Mouse (Mus musculus) E14TG2a.4 (cell line): ENCODE results near the gene Agap1.

Source experiments
- H3K27me3 ChIP-seq: 2 replicates; pipeline ENCODE4 v1.6.1; 2014; ENCODE audit warnings: low read length, control low read depth; ENCODE audit not compliant: insufficient read depth
- H3K36me3 ChIP-seq: 2 replicates; pipeline ENCODE4 v1.6.1; 2014; ENCODE audit warnings: low read length, control low read depth; ENCODE audit not compliant: insufficient read depth
- H3K4me1 ChIP-seq: replicated peaks from 2 replicates; pipeline ENCODE4 v1.6.1; 2014; ENCODE audit warnings: low read depth, low read length, control low read depth
- H3K4me3 ChIP-seq: replicated peaks from 2 replicates; pipeline ENCODE4 v1.5.1; 2014; ENCODE audit warnings: mild to moderate bottlenecking, low read length
- H3K9me3 ChIP-seq: 2 replicates; pipeline ENCODE4 v1.6.1; 2014; ENCODE audit warnings: low read length, control low read depth
- CTCF ChIP-seq: conservative IDR thresholded peaks from 2 replicates; pipeline ENCODE4 v1.5.1; 2014; ENCODE audit warnings: low read length
- NANOG ChIP-seq: IDR thresholded peaks from 2 replicates; pipeline ENCODE4 v1.6.1; 2014; ENCODE audit warnings: borderline replicate concordance, low read length, mixed read lengths
- POU5F1 ChIP-seq: IDR thresholded peaks from 2 replicates; pipeline ENCODE4 v1.6.1; 2014; ENCODE audit warnings: low read length, borderline replicate concordance

Gene Agap1

DNA sequence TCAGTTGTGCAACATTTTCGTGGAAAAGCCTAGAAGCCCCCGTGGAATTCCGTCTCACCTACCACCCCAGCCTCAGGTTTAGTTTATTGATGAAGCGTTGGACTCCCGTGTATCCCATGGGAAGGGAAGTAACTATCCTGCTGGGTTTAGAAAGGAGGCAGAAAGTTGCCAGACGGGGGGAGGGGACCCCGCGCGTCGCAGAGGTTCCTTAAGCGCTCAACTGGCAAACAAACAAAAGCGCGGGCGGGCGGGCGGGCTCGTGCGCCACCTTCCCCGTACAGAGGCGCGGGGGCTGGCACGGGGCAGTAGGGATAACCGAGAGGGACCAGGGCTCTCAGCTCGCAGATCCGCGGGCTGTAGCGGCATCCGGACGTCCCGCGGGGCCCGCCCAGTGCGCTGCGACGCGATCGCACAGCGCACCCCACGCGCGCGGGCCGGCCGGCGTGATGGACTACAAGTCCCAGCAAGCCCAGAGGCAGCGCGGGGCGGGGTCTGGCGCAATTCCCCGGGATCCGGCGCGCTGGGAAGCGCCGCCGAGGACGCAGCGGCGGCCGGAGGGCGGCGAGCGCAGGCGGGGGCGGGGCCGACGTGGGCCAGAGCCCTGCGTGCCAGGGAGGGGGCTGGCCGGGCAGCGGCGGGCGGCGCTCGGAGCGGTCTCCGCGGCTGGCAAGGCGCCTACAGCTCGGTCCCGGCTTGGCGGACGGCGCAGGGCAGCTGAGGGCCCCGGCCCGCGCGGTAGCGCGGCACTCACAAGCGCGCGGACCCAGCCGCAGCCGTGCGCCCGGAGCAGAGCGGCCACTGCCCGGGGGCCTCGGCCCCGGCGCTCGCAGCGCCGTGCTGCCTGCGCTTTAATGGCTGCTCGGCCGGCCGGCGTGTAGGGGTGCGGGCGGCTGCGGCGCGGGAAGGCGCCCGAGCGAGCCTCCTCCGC is at the start of gene Agap1:
Gene Agap1 (plus strand): TSS at position 611 of the 928 bp plus-strand sequence.
- TF ChIP-seq POU5F1: no peak
- no peak for TF ChIP-seq CTCF
- no peak for TF ChIP-seq NANOG
- Histone ChIP-seq H3K4me3 (peak within 1 kb of the TSS; percentile 88), H3K27me3 (peaks cover 37% of the 10 kb centered on the region), H3K36me3 (no peaks in the 10 kb centered on the region), H3K4me1 (peaks cover 40% of the 10 kb centered on the region), H3K9me3 (no peaks in the 10 kb centered on the region)

DNA sequence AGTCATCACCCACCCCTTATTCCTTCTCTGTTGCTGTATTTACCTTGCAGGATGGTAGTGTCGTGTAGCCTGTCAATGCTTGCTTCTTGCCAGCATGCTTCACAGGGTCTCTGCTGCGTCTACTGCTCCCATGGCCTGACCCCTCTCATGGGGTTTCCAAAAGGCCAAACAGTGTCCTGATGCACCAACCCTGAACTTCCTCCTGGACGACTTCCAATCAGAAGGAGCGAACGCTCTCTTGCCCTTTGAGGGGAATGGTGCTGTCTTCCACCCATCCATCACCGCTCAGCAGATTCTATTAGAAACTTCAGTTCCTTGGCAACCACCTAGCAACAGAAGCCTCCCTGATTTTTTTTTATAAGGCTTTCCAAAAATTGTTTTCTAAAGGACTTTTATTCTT is 48.6 kb upstream of the Agap1 start:
- H3K9me3 ChIP-seq: peaks cover 16% of the 10 kb centered on the region
- peaks cover 5% of the 10 kb centered on the region; the same call in 1 of the 2 replicates for H3K27me3 ChIP-seq
- TF ChIP-seq CTCF (no peak), NANOG (no peak), POU5F1 (no peak)
- H3K36me3 ChIP-seq: no peaks in the 10 kb centered on the region
- H3K4me3 ChIP-seq: no peak overlapping the region
- no peaks in the 10 kb centered on the region for H3K4me1 ChIP-seq

DNA sequence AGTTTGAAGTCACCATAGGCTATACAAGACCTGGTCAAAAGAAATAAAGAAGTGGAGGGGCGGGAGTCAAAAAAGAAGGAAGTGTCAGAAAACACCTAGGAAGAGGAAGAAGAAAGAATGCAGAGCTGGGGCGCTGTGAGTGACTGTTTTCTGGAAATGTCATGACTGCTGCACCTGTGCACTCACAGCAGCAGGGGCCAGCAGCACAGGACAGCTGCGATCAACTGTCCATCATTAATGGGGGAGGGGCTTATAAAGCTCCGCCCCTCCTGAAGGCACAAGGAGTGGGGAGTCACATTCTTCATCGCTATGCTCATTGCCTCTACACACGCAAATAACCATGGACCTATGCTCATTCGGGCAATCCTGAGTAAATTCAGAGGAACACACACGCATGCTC is 46.6 kb upstream of the Agap1 start:
- Histone ChIP-seq H3K27me3 (peaks cover 18% of the 10 kb centered on the region), H3K4me3 (no peak overlapping the region), H3K4me1 (no peaks in the 10 kb centered on the region), H3K9me3 (peaks cover 16% of the 10 kb centered on the region), H3K36me3 (no peaks in the 10 kb centered on the region)
- no peak for TF ChIP-seq NANOG
- no peak for TF ChIP-seq POU5F1
- no peak for TF ChIP-seq CTCF

DNA sequence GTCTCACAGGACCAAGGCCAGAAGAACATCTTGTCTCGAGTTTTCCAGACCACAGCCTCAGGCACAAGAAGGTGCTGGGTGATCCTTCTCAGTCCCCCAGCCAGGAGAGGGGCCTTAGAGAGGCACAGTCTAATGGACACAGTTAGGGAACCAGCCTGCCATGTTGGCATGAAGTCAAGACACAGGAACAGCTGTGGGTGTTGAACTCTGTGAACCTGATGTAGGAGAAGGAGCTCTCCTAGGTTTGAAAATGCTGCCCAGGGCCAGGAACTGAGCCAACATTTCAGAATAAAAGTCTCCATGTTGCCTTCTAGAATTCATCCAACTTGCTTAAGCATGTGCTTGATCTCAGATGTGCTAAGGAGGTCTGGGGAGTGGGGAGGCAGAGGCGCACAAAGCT is 41.5 kb upstream of the Agap1 start:
- Histone ChIP-seq H3K4me1 (no peaks in the 10 kb centered on the region), H3K27me3 (peaks cover 23% of the 10 kb centered on the region), H3K36me3 (no peaks in the 10 kb centered on the region), H3K4me3 (no peak overlapping the region), H3K9me3 (peaks cover 7% of the 10 kb centered on the region; the same call in 1 of the 2 replicates)
- TF ChIP-seq POU5F1 (no peak), NANOG (no peak), CTCF (no peak)

DNA sequence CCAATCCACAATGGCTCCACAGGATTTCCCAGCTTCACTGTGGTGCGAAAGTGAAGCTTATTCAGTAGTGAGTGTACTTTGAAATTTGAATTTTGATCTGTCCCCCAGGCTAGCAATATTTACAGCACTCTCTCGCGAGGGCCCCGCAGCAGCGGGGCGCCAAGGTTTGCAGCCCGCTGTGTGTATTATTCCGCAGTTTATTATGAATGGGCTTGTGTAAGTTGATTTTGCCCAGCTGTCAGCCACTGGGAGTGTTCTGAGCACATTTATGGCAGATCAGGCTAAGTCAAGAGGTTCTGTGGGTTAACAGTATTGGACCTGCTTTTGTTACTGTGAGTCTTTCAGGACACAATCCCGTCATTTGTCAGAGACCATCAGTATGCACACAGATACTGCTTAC is 40.0 kb upstream of the Agap1 start:
- Histone ChIP-seq H3K36me3 (no peaks in the 10 kb centered on the region), H3K4me3 (no peak overlapping the region), H3K9me3 (no peaks in the 10 kb centered on the region), H3K27me3 (peaks cover 23% of the 10 kb centered on the region), H3K4me1 (no peaks in the 10 kb centered on the region)
- TF ChIP-seq CTCF: no peak
- TF ChIP-seq POU5F1: no peak

DNA sequence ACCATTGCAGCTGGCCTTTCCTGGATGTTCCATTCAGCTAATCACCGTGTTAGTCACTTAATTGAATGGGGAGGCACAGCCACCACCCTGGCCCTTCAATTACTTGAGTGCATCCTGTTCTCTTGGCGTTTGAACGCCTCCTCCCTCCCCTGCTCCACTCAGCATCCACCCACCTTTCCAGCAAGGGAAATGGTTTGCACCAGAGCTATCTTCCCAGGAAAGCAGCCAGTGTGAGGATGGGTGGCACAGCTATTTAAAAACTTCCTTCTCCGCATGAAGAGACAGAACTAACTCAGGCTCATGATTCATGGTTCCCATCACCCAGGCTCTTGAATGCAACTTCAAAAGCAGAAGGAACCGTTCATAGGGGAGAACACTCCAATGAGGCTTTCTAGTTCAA is 37.7 kb upstream of the Agap1 start:
- TF ChIP-seq NANOG (no peak), POU5F1 (no peak), CTCF (no peak)
- no peaks in the 10 kb centered on the region for H3K36me3 ChIP-seq
- no peak overlapping the region for H3K4me3 ChIP-seq
- no peaks in the 10 kb centered on the region for H3K9me3 ChIP-seq
- no peaks in the 10 kb centered on the region for H3K4me1 ChIP-seq
- peaks cover 13% of the 10 kb centered on the region; the same call in 1 of the 2 replicates for H3K27me3 ChIP-seq

DNA sequence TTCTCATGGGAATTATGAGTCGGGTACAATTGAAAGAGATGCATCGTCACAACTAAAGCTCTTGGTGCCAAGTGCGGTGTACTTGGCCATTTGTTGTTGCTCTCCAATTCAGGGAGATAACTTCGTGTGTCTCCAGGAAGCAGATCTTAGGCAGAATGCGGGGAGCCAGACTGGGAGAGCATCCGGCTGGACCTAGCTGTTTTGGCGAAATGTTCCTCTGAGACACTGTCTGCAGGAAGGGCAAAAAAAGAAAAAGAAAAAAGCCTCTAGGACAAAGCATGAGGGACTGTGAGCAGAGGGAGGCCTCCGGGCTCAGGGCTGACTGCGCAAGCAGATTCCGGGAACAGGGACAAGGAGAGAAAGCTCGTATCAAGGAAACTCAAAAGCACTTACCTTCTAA is 34.0 kb upstream of the Agap1 start:
- no peaks in the 10 kb centered on the region for H3K9me3 ChIP-seq
- H3K4me3 ChIP-seq: no peak overlapping the region
- 0 out of 2 replicates have a peak, but pooled peaks cover 5% of the 10 kb centered on the region for H3K27me3 ChIP-seq
- H3K36me3 ChIP-seq: no peaks in the 10 kb centered on the region
- H3K4me1 ChIP-seq: no peaks in the 10 kb centered on the region
- TF ChIP-seq POU5F1 (no peak), CTCF (no peak), NANOG (no peak)

DNA sequence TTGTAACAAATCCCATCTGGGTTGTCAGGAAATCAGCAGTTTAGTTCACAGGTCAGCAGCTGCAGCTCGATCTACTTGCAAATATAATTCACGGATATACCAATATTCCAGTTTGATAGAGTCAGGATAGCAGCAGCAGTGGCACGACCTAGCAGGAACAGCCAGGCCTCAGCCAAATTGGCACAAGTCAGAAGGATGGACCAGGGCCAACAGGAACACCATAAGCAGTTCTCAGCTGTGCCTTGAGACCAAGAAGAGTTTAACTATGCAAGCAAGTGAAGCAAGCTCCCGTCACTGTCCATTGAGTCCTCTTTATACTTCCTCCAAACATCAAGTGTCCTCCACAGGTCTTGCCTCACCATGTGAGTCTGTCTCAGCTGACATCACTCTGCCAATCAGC is 33.2 kb upstream of the Agap1 start:
- Histone ChIP-seq H3K4me3 (no peak overlapping the region), H3K27me3 (0 out of 2 replicates have a peak, but pooled peaks cover 5% of the 10 kb centered on the region), H3K36me3 (no peaks in the 10 kb centered on the region), H3K9me3 (no peaks in the 10 kb centered on the region), H3K4me1 (no peaks in the 10 kb centered on the region)
- no peak for TF ChIP-seq POU5F1
- no peak for TF ChIP-seq NANOG
- TF ChIP-seq CTCF: no peak

DNA sequence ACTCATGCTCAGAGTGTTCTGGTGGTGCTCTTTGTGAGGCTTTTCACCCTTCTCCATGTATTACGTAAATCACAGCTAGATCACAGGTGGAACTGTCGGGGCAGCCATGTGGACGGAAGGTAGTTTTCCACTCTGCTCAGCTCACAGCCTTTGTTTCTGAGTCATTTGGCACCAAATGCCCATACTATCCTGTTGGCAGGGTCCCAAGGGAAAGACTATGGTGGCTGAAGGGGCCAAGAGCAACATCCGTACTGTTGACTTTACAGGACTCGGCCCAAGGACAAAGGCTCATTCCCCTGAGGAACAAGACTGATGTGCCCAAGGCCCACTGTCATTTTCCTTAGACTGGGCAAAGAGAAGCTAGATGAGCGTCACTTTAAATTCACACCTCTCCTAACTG is 30.0 kb upstream of the Agap1 start:
- H3K36me3 ChIP-seq: no peaks in the 10 kb centered on the region
- peaks cover 6% of the 10 kb centered on the region; the same call in 1 of the 2 replicates for H3K9me3 ChIP-seq
- H3K4me3 ChIP-seq: no peak overlapping the region
- no peak for TF ChIP-seq CTCF
- TF ChIP-seq NANOG: no peak
- TF ChIP-seq POU5F1: no peak
- H3K4me1 ChIP-seq: no peaks in the 10 kb centered on the region
- no peaks in the 10 kb centered on the region for H3K27me3 ChIP-seq
